Mouse (Mus musculus) granulocyte monocyte progenitor cell, adult 5-6 weeks (primary cell): ENCODE results near the gene Ttc24. TPM values are rescaled to one million over a fixed set of nuclear protein-coding genes. Genes with fewer than 3 reads are reported as not detected.

Experiments
- ATAC-seq: replicated peaks from 2 replicates; pipeline ENCODE4 v1.8.0; 2016; ENCODE audit warnings: mild to moderate bottlenecking, moderate TSS enrichment, inconsistent platforms; ENCODE audit not compliant: poor library complexity, severe bottlenecking
- total RNA-seq, 2 experiments: library from RNA; stranded (forward) in 1 of 2; stranded (reverse) in 1 of 2; fragments of 200-712, 200-1000 nt in 1 of 2; fragments of >200 nt in 1 of 2; fragmentation: Nextera tagmentation in 1 of 2; gene quantifications; 2 replicates each; pipeline ENCODE4 v1.2.3; 2014 to 2017

Gene Ttc24
- total RNA-seq, 2 experiments from 2014 or later: not detected

DNA sequence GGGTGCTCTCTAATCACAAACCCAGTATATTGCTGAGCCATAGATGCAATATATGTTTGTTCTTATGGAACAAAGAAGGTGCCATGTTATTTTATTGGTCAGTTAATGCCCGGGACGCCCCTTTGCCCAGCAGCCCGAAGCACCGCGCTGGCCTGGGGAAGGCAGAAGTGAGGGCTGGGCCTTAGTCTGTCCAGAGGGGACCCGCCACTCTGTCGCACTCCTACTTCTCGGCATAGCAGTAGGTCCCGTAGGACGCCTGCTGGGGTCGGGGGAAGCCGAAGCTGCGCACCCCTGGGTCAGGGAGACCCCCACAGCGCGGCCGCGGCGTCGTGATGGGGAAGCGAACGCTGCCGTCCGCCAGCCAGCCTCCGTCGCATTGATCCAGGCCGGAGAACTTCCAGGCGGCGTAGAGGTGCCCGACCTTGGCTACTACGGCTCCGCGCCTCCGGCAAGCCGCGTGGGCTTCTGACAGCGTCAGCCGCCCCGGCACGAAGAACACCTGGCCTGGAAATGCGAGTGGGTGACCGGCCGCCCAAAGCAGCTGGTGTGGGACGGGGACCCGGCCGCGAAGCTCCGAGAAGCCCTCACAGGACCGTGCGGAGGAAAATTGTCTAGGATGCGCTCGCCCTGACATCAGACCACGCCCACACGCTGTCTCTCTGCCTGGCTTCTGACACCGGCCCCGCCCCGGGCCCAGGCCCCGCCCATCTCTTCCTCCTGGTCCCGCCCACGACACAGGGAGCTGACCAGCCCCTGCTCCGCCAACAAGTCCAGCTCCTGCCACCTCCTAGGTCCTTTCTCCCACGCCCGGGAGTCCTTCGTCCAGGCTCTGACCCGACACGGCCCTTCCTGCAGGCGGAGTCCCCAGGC is 55.5 kb downstream of the Ttc24 start:
- ATAC-seq: peak; percentile 86

Other genes starting within 250 kb of the Ttc24 start
- not detected in 2 replicates for gene Sh2d2a, start 231.5 kb downstream of the Ttc24 start, total RNA-seq (2014; fragmentation: Nextera tagmentation)
- 0.10 TPM in 1 of 2 replicates, not detected in the other for gene Sh2d2a, start 231.5 kb downstream of the Ttc24 start, total RNA-seq (2017)
- 25.9 and 35.4 TPM in 2 replicates for gene Prcc, start 192.7 kb downstream of the Ttc24 start, total RNA-seq (2014; fragmentation: Nextera tagmentation)
- gene Prcc, start 192.7 kb downstream of the Ttc24 start, total RNA-seq (2017): 29.6 and 33.4 TPM in 2 replicates
- 330 and 338 TPM in 2 replicates for gene Hdgf, start 172.0 kb downstream of the Ttc24 start, total RNA-seq (2014; fragmentation: Nextera tagmentation)
- gene Hdgf, start 172.0 kb downstream of the Ttc24 start, total RNA-seq (2017): 302 and 321 TPM in 2 replicates
- gene Mrpl24, start 158.8 kb downstream of the Ttc24 start, total RNA-seq (2014; fragmentation: Nextera tagmentation): 165 and 169 TPM in 2 replicates
- gene Mrpl24, start 158.8 kb downstream of the Ttc24 start, total RNA-seq (2017): 112 and 134 TPM in 2 replicates
- gene Isg20l2, start 148.0 kb downstream of the Ttc24 start, total RNA-seq (2014; fragmentation: Nextera tagmentation): 49.5 and 63.1 TPM in 2 replicates
- gene Isg20l2, start 148.0 kb downstream of the Ttc24 start, total RNA-seq (2017): 45.7 and 51.4 TPM in 2 replicates
- 20.7 and 30.7 TPM in 2 replicates for gene Rrnad1, start 147.6 kb downstream of the Ttc24 start, total RNA-seq (2014; fragmentation: Nextera tagmentation)
- 13.6 and 13.8 TPM in 2 replicates for gene Rrnad1, start 147.6 kb downstream of the Ttc24 start, total RNA-seq (2017)
- not detected in 2 replicates for gene Crabp2, start 129.6 kb downstream of the Ttc24 start, total RNA-seq (2014; fragmentation: Nextera tagmentation)
- gene Crabp2, start 129.6 kb downstream of the Ttc24 start, total RNA-seq (2017): not detected in 2 replicates
- gene Nes, start 107.2 kb downstream of the Ttc24 start, total RNA-seq (2014; fragmentation: Nextera tagmentation): not detected in 2 replicates
- gene Nes, start 107.2 kb downstream of the Ttc24 start, total RNA-seq (2017): 0.05 TPM in 1 of 2 replicates, not detected in the other
- not detected in 2 replicates for gene Bcan, start 78.1 kb downstream of the Ttc24 start, total RNA-seq (2014; fragmentation: Nextera tagmentation)
- not detected in 2 replicates for gene Bcan, start 78.1 kb downstream of the Ttc24 start, total RNA-seq (2017)
- gene Hapln2, start 50.7 kb downstream of the Ttc24 start, total RNA-seq (2014; fragmentation: Nextera tagmentation): not detected in 2 replicates
- gene Hapln2, start 50.7 kb downstream of the Ttc24 start, total RNA-seq (2017): not detected in 2 replicates
- 45.8 and 50.5 TPM in 2 replicates for gene Gpatch4, start 35.2 kb downstream of the Ttc24 start, total RNA-seq (2014; fragmentation: Nextera tagmentation)
- 39.6 and 40.8 TPM in 2 replicates for gene Gpatch4, start 35.2 kb downstream of the Ttc24 start, total RNA-seq (2017)
- 73.8 and 84.3 TPM in 2 replicates for gene Naxe, start 19.8 kb downstream of the Ttc24 start, total RNA-seq (2014; fragmentation: Nextera tagmentation)
- gene Naxe, start 19.8 kb downstream of the Ttc24 start, total RNA-seq (2017): 34.3 and 36.1 TPM in 2 replicates
- gene Iqgap3, start 3.7 kb upstream of the Ttc24 start, total RNA-seq (2014; fragmentation: Nextera tagmentation): 5.9 and 9.9 TPM in 2 replicates
- gene Iqgap3, start 3.7 kb upstream of the Ttc24 start, total RNA-seq (2017): 19.5 and 19.9 TPM in 2 replicates
- 119 and 132 TPM in 2 replicates for gene Mef2d, start 64.1 kb upstream of the Ttc24 start, total RNA-seq (2014; fragmentation: Nextera tagmentation)
- gene Mef2d, start 64.1 kb upstream of the Ttc24 start, total RNA-seq (2017): 42.4 and 52.4 TPM in 2 replicates
- gene Rhbg, start 176.4 kb upstream of the Ttc24 start, total RNA-seq (2014; fragmentation: Nextera tagmentation): not detected in 2 replicates
- gene Rhbg, start 176.4 kb upstream of the Ttc24 start, total RNA-seq (2017): not detected in 2 replicates
- gene Gm38392, start 208.9 kb upstream of the Ttc24 start, total RNA-seq (2014; fragmentation: Nextera tagmentation): not detected in 2 replicates
- gene Gm38392, start 208.9 kb upstream of the Ttc24 start, total RNA-seq (2017): not detected in 2 replicates
- gene Tsacc, start 218.7 kb upstream of the Ttc24 start, total RNA-seq (2014; fragmentation: Nextera tagmentation): 13.8 and 19.0 TPM in 2 replicates
- 7.5 and 10.0 TPM in 2 replicates for gene Tsacc, start 218.7 kb upstream of the Ttc24 start, total RNA-seq (2017)
- 499 and 506 TPM in 2 replicates for gene Cct3, start 218.8 kb upstream of the Ttc24 start, total RNA-seq (2014; fragmentation: Nextera tagmentation)
- gene Cct3, start 218.8 kb upstream of the Ttc24 start, total RNA-seq (2017): 381 TPM in 2 replicates
- gene Glmp, start 246.7 kb upstream of the Ttc24 start, total RNA-seq (2014; fragmentation: Nextera tagmentation): 123 and 165 TPM in 2 replicates
- 26.7 and 29.3 TPM in 2 replicates for gene Glmp, start 246.7 kb upstream of the Ttc24 start, total RNA-seq (2017)